Mouse (Mus musculus): ENCODE results near the gene Rngtt.

The Rngtt gene

GRCm38 (mm10) chr4:33523774-33524173 lies 213.7 kb downstream of the Rngtt start:
- peak; percentile 25 for DNase-seq

GRCm38 (mm10) chr4:33524481-33525141 lies 214.5 kb downstream of the Rngtt start:
- peak; percentile 97 for DNase-seq

GRCm38 (mm10) chr4:33525272-33525671 lies 215.2 kb downstream of the Rngtt start:
- peak; percentile 25 for DNase-seq

GRCm38 (mm10) chr4:33526092-33526491 lies 216.0 kb downstream of the Rngtt start:
- DNase-seq = no peak

- peak; percentile 26 for DNase-seq
Measured at GRCm38 (mm10) chr4:33526675-33527074, 216.6 kb downstream of the Rngtt start.

GRCm38 (mm10) chr4:33532596-33532995 lies 222.5 kb downstream of the Rngtt start:
- no peak for DNase-seq

- DNase-seq = no peak
Measured at GRCm38 (mm10) chr4:33544755-33545576, 234.9 kb downstream of the Rngtt start.

GRCm38 (mm10) chr4:33545577-33545879 lies 235.4 kb downstream of the Rngtt start:
- no peak for DNase-seq

- DNase-seq = no peak
Measured at GRCm38 (mm10) chr4:33546278-33546677, 236.2 kb downstream of the Rngtt start.

- DNase-seq = no peak
Measured at GRCm38 (mm10) chr4:33547315-33547929, 237.3 kb downstream of the Rngtt start.

- DNase-seq = no peak
Measured at GRCm38 (mm10) chr4:33549606-33550005, 239.5 kb downstream of the Rngtt start.
